Mouse (Mus musculus) cortical plate, adult 2 months (tissue): ENCODE results near the gene Erg. TPM values are rescaled to one million over a fixed set of nuclear protein-coding genes. Genes with fewer than 3 reads are reported as not detected.
A peak's percentile ranks its signal among the peaks of the same experiment; 100 is the strongest.

Experiments used
- H3K27ac ChIP-seq: fragments of 200-500 bp; 2 replicates; pipeline ENCODE4 v1.5.1; 2012; ENCODE audit warnings: low read length, control low read depth, inconsistent platforms; ENCODE audit not compliant: insufficient read depth
- H3K4me1 ChIP-seq: fragments of 200-500 bp; 2 replicates; pipeline ENCODE4 v1.6.1; 2011; ENCODE audit warnings: low read length; ENCODE audit not compliant: control insufficient read depth, insufficient read depth
- H3K4me3 ChIP-seq: fragments of 200-500 bp; 2 replicates; pipeline ENCODE4 v1.5.1; 2011; ENCODE audit warnings: mild to moderate bottlenecking, low read length, control low read depth; ENCODE audit not compliant: insufficient read depth
- CTCF ChIP-seq: fragments of 200-500 bp; IDR thresholded peaks from 2 replicates; pipeline ENCODE4 v1.5.1; 2011; ENCODE audit warnings: mild to moderate bottlenecking, control low read depth, low read length; ENCODE audit not compliant: insufficient read depth; ENCODE audit errors: extremely low read depth
- POLR2A ChIP-seq: fragments of 200-500 bp; IDR thresholded peaks from 2 replicates; pipeline ENCODE4 v1.6.1; 2011; ENCODE audit warnings: mild to moderate bottlenecking, low read length, control low read depth; ENCODE audit not compliant: insufficient read depth; ENCODE audit errors: extremely low read depth
- polyA plus RNA-seq: library from polyadenylated mRNA; depleted of rRNA; stranded (reverse); fragments of >200 nt; gene quantifications from 2 replicates; pipeline ENCODE4 v1.2.3, GENCODE M21; 2012

Erg gene
- polyA plus RNA-seq, 1 experiment = 6.4 TPM

GRCm38 (mm10) chr16:95464609-95465008 is 121.8 kb downstream of the Erg start:
- Histone ChIP-seq H3K4me3 (no peak overlapping the region), H3K27ac (no peak overlapping the region), H3K4me1 (no peaks in the 10 kb centered on the region)
- no peak for TF ChIP-seq POLR2A
- TF ChIP-seq CTCF = no peak

- Histone ChIP-seq H3K4me3 (no peak overlapping the region), H3K4me1 (no peaks in the 10 kb centered on the region), H3K27ac (no peak overlapping the region)
- no peak for TF ChIP-seq CTCF
- TF ChIP-seq POLR2A = no peak
Observed at GRCm38 (mm10) chr16:95463796-95464195, 122.6 kb downstream of the Erg start.

GRCm38 (mm10) chr16:95461941-95462340 is 124.5 kb downstream of the Erg start:
- H3K4me3 ChIP-seq = no peak overlapping the region
- H3K27ac ChIP-seq = no peak overlapping the region
- TF ChIP-seq POLR2A (no peak), CTCF (no peak)
- H3K4me1 ChIP-seq = no peaks in the 10 kb centered on the region

- no peaks in the 10 kb centered on the region for H3K4me1 ChIP-seq
- H3K4me3 ChIP-seq = no peak overlapping the region
- peak overlapping the region; percentile 68 for H3K27ac ChIP-seq
- TF ChIP-seq CTCF (no peak), POLR2A (no peak)
Observed at GRCm38 (mm10) chr16:95460336-95460735, 126.1 kb downstream of the Erg start.

- 0 out of 2 replicates have a peak overlapping the region, but pooled peaks have one; percentile 34 for H3K4me3 ChIP-seq
- peak overlapping the region; percentile 59; the same call in 1 of the 2 replicates for H3K27ac ChIP-seq
- no peaks in the 10 kb centered on the region for H3K4me1 ChIP-seq
- TF ChIP-seq CTCF = no peak
- no peak for TF ChIP-seq POLR2A
Observed at GRCm38 (mm10) chr16:95459325-95459691, 127.1 kb downstream of the Erg start.

- Histone ChIP-seq H3K4me3 (peak overlapping the region; percentile 34), H3K4me1 (no peaks in the 10 kb centered on the region), H3K27ac (peak overlapping the region; percentile 94)
- TF ChIP-seq POLR2A = no peak
- TF ChIP-seq CTCF = no peak
Observed at GRCm38 (mm10) chr16:95458590-95459324, 127.6 kb downstream of the Erg start.

GRCm38 (mm10) chr16:95457006-95457405 is 129.4 kb downstream of the Erg start:
- peak overlapping the region; percentile 75 for H3K27ac ChIP-seq
- H3K4me1 ChIP-seq = no peaks in the 10 kb centered on the region
- TF ChIP-seq POLR2A (no peak), CTCF (no peak)
- H3K4me3 ChIP-seq = peak overlapping the region; percentile 27; the same call in 1 of the 2 replicates

- no peaks in the 10 kb centered on the region for H3K4me1 ChIP-seq
- peak overlapping the region; percentile 10 for H3K4me3 ChIP-seq
- H3K27ac ChIP-seq = peak overlapping the region; percentile 28; the same call in 1 of the 2 replicates
- TF ChIP-seq CTCF = no peak
- TF ChIP-seq POLR2A = no peak
Observed at GRCm38 (mm10) chr16:95455896-95456295, 130.5 kb downstream of the Erg start.

GRCm38 (mm10) chr16:95455461-95455860 is 130.9 kb downstream of the Erg start:
- H3K4me3 ChIP-seq = peak overlapping the region; percentile 10; the same call in 1 of the 2 replicates
- H3K27ac ChIP-seq = 0 out of 2 replicates have a peak overlapping the region, but pooled peaks have one; percentile 28
- no peaks in the 10 kb centered on the region for H3K4me1 ChIP-seq
- TF ChIP-seq CTCF = no peak
- no peak for TF ChIP-seq POLR2A

GRCm38 (mm10) chr16:95452411-95452810 is 134.0 kb downstream of the Erg start:
- Histone ChIP-seq H3K4me3 (no peak overlapping the region), H3K4me1 (no peaks in the 10 kb centered on the region)
- TF ChIP-seq CTCF (no peak), POLR2A (no peak)

GRCm38 (mm10) chr16:95449361-95449725 is 137.1 kb downstream of the Erg start:
- Histone ChIP-seq H3K4me3 (no peak overlapping the region), H3K4me1 (no peaks in the 10 kb centered on the region), H3K27ac (no peak overlapping the region)
- no peak for TF ChIP-seq CTCF
- no peak for TF ChIP-seq POLR2A

More at GRCm38 (mm10) chr16:95452411-95452810, 134.0 kb downstream of the Erg start:
- no peak overlapping the region for H3K27ac ChIP-seq
